Mouse (Mus musculus): ENCODE data around the gene Ccdc148.

Ccdc148 gene

DNA sequence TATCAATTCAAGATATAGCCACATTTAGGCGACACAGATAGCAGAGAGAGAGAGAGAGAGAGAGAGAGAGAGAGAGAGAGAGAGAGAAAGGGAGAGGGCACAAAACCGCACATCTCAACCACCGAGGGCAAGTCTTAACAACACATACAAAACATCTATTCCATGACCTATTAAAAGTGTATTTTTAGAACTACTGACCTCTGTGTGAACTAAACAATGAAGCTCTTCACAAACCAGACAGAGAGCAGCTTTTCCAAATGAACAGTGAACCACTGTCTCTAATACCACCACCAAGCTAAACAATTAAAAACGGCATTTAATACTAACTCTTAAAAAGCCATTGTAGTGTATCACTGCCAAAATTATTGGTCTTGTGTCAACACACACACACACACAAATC is 110.8 kb downstream of the Ccdc148 start:
- DNase-seq (ENCODE audit: low spot score): no peak

DNA sequence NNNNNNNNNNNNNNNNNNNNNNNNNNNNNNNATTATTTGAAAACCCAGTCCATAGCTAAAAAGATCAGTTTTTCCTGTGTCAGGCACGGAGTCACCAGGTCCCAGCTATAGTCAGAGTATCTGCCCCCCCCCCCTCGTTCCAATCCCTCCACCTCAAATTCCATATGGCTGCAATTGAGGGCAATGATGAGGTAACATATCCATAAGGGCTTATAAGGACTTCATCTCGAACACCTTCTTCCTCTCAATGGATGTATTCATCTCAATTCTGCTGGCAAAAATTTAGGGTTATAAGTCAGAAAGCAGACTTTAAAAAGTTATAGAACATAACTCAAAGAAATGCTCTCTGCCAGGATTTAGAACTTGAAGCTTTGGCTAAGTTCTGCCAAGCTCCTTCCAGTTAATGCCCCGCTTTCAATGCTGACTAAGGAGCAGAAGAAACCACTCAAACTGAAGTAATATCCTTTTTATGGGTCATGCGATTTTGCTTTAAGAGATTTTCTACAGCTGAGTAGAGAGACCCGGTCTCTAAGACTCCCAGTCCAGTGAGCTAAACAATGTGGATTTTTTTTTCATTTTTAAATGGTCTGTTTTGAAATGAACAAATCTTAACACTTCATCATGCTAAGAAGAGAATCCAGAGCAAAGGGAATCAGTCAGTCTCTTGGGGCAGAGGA is 111.6 kb downstream of the Ccdc148 start:
- DNase-seq (ENCODE audit: low spot score): no peak

GRCm38 (mm10) chr2:59043313-59044032 is 117.0 kb downstream of the Ccdc148 start:
- peak; percentile 9 for DNase-seq (ENCODE audit: low spot score)

- no peak for DNase-seq (ENCODE audit: low spot score)
Observed at GRCm38 (mm10) chr2:59042616-59043015, 117.9 kb downstream of the Ccdc148 start.

- DNase-seq (ENCODE audit: low spot score): peak; percentile 15
Observed at GRCm38 (mm10) chr2:59036433-59036832, 124.0 kb downstream of the Ccdc148 start.

DNA sequence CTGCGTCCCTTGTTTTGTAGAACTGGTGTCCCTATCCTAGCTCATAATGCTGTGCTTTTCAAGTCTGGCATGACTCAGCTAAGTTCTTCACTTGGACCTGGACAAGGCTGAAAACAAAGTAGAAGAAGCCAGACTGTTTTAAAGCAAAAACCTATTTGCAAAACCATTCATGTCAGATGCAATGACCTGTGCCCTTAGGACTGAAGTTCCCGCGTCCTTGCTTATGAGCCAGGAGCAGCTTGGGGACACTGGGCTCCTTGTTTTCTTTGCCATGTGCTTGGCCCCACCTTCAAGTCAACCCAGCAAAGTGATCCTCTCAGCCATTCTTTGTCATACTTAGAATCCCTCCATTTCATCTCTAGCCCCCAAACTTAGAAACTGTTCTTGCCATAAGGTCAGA is 125.3 kb downstream of the Ccdc148 start:
- no peak for DNase-seq (ENCODE audit: low spot score)

DNA sequence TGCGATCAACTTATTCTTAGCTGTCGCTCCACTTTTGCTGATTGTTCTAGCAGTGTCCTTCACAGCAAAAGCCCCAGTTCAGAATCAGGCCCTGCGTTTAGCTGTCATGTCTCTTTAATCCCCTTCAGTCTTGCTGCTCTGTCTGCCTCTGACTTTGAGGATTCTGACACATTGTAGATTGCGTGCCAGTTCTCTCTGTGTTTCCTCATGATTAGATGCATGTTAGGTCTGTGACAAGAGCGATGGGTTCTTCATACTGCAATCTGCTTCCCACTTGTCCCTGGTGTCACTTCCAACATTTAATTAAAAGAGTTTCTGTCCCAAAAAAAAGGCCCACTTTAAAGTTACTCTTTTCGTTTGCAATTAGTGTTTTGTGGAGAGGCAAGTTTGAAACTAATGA is 126.2 kb downstream of the Ccdc148 start:
- DNase-seq (ENCODE audit: low spot score): no peak

- DNase-seq (ENCODE audit: low spot score): no peak
Observed at GRCm38 (mm10) chr2:59024558-59024957, 135.9 kb downstream of the Ccdc148 start.

DNA sequence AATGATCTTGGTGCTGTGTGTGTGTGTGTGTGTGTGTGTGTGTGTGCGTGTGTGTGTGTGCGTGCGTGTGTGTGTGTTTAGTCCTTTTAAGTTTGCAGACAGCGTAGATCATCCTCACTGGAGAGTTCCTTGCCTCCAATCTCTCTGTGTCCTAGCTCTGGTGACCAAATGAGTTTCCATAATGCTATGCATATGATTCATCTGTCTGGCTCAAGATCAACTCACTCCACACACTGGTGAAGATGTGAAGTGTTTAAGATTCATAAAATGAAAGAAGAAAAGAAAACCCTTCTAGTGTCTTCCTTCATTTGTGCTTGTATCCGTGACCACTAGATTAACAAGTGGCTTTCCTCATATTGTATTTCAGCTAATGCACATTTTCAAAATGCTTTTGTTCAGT is 153.1 kb downstream of the Ccdc148 start:
- DNase-seq (ENCODE audit: low spot score): no peak

DNA sequence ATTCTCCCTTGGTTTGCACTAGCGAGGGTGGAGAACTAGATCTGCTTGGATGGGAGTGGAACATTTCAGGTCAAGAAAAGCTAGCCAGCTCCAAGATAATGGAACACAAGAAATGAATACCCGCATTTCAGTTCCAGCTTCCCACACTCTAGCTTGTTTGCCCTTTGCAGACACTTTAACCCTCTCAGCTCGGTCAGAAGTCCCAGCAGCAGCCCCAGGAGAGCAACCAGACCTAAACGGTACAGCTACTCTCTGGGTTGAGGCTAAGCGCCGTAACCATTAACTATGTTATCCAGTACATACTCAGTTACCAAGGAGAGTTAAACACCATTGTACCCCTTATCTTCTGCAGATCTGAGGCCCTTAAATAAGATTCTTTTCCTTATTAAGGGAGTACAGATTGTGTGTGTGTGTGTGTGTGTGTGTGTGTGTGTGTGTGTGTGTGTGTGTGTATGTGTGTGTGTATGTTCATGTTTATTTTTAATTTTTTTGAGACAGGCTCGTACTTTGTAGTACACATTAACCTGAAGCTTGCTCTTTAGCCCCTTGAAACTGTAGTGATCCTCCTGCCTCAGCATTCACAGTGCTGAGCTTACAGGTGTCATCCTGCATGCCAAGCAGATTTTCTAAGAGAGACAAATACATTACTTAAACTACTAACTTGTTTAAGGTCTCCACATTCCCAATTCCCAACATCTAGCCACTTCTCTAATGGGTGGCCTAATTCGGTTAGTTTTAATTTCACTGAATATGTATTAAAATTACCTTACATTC is 153.7 kb downstream of the Ccdc148 start:
- DNase-seq (ENCODE audit: low spot score): no peak

DNA sequence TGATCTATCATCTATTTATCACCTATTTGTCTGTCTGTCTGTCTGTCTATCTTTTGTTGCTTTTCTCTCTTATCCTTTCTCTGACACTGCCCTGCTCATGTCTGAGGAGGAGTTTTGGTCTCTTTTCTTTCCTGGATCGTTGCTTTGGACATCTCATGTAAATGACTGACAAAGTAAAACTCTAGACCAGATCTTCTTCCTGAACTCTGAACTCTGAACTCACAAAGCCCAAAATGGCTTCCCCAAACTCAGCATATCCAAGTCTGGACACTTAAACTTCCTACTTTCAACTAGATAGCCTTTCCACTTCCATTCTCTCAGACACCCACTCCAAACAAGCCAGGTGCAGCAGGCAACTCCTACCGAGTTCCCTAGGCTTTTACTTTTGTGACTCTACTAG is 163.3 kb downstream of the Ccdc148 start:
- DNase-seq (ENCODE audit: low spot score): no peak

GRCm38 (mm10) chr2:58992431-58993191 is 167.9 kb downstream of the Ccdc148 start:
- DNase-seq (ENCODE audit: low spot score): no peak

DNA sequence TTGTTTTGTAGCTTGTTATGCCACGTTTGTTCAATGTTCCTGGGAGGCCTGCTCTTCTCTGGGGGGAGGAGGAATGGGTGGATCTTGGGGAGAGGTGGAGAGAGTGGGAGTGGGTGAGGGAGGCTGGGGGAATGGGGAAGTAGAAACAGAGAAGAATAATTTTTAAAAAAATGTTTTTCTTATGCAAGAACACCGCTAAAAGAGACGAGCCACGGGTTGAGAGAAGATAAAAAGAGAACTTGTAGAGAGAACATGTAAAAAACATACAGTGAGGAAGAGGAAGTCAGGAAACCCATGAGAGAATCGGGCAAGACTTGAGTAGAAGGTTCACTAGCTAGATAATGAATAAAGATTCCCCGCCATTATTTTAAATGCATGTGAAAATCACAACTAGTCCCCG is 182.4 kb downstream of the Ccdc148 start:
- DNase-seq (ENCODE audit: low spot score): no peak

DNA sequence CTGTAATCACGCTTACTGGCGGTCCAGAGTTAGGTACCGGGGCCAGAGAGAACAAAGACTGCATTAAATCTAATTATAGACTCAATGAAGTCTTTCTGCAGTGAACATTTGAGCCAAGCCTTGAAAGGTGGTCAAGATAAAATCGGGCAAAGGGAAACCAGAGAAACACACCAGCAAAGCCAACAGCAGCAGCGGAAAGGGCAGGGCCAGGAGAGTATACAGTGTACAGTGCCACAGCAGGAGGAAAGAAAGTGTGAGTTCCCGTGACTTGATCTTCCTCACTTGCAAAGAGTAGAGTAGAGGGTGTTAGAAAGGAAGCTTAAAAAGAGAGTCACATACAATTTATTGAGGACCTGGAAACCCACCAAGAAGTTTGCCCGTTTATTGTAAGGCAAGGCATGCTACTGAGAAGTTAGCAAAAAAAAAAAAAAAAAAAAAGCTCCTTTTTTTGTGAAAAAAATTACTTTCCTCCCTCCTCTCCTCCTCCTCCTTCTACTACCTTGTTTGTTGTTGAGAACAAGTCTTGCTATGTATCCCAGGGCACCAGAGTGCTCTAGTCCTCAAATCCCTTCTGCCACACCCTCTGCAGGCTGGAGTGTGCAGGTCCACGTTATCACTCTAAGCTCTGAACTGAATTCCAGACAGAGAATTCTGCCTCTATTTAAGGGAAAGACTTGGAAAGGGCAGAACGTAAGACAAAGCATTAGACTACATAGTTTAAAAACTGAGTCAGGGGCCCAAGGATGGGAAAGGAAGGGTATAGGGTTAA is 188.8 kb downstream of the Ccdc148 start:
- DNase-seq (ENCODE audit: low spot score): no peak

- DNase-seq (ENCODE audit: low spot score): peak; percentile 14
Observed at GRCm38 (mm10) chr2:58956770-58957300, 203.6 kb downstream of the Ccdc148 start.

DNA sequence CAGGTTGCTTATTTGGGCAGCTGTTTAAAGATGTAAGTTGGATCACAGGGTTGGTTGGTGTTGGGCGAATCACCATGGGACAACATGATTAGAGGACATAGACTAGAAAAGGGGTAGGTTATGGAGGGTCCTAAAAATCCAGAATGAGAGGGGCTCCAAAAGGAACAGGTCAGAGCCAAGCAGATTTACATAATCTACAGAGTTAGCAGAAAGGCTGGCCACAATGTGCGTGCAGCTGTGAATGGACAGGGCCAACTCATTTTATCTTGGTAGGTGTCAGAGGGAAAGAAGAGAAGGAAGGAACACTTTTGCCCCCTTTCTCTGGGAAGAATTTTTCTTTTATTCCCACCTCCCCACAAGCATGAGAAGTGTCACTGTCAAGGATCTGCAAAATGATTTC is 204.1 kb downstream of the Ccdc148 start:
- no peak for DNase-seq (ENCODE audit: low spot score)

- DNase-seq (ENCODE audit: low spot score): no peak
Observed at GRCm38 (mm10) chr2:58952101-58952500, 208.4 kb downstream of the Ccdc148 start.

DNA sequence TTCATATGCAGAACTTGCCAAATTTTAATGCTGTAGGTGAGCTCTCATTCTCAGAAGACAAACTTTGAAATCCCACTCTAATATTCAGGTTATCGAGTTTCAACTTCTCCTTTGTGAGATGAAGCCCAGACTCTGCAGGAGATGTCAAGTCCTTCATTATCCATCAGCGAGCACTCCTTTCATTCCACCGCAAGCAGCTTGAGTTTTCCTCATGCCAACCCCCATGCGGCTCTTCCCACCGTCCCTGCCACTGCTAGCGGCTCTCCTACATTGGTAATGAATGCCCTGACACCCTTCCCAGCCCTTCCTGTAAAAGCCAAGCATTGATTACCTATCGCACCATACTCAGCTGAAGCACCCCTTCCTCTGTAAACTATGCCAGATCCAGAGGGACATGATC is 211.7 kb downstream of the Ccdc148 start:
- no peak for DNase-seq (ENCODE audit: low spot score)

DNA sequence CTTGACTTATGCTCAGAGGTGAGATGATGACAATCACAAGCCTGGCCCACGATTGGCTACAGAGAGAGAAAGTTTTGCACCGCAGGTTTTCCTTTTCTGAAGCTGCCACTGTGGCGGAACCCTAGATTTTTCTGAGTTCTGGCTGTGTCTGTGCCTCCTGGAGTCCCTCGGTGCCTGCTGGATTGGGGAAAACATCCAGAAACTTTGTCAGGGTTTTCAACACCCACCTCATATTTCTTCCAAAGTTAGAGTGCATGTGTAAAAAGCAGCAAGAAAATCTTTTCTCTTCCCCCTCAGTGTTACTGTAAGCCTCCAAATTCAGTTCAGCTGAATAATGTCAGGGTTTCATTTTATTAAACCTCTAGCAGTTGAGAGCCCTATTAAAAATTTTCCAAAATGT is 219.1 kb downstream of the Ccdc148 start:
- no peak for DNase-seq (ENCODE audit: low spot score)

DNA sequence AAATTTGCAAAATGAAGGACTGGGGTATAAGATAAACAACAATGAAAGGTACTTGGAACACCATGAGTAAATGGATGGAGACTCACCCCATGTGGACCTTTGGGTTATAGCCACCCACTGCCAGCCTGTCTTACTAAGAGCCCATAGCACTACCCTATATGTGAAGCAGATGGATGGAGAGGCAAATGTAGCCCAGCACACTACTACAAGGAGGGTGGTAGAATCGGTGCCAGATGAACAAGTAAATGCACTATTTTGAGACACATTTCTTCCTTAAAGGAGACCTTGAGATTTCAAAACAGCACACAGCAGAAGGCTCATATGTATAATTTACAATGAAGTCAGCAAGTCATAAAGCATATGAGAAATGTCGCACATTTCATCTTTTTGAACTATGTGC is 234.9 kb downstream of the Ccdc148 start:
- no peak for DNase-seq (ENCODE audit: low spot score)

- DNase-seq (ENCODE audit: low spot score): no peak
Observed at GRCm38 (mm10) chr2:58918351-58918750, 242.1 kb downstream of the Ccdc148 start.
